Mouse (Mus musculus): ENCODE results near the gene Katnb1.

Gene Katnb1

GRCm38 (mm10) chr8:95084744-95085431 lies 3.9 kb downstream of the Katnb1 start:
- DNase-seq, result no peak

GRCm38 (mm10) chr8:95085432-95086141 lies 4.6 kb downstream of the Katnb1 start:
- DNase-seq, result peak; percentile 58

- no peak for DNase-seq
Measured at GRCm38 (mm10) chr8:95093574-95093973, 12.6 kb downstream of the Katnb1 start.

DNA sequence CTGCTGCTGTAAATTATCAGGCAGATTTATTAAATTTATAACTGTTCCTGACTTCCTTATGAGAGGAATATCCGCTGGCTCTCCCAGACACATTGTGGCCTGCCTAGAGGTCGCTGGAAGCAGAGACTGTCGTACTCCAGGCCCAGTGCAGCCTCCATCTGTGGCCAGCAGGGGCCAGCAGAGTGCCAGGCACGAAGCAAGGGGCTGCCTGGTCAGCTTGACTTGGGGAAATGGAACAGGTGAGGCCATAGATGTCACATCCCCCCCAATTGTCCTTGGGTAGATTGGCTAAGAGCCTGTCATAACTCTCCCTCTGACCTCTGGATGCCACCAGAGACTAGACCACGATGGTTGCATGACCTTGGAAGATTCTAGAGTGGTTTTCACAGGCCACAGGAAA lies 18.0 kb downstream of the Katnb1 start:
- DNase-seq, result peak; percentile 65

- no peak for DNase-seq
Measured at GRCm38 (mm10) chr8:95101972-95102371, 21.0 kb downstream of the Katnb1 start.

DNA sequence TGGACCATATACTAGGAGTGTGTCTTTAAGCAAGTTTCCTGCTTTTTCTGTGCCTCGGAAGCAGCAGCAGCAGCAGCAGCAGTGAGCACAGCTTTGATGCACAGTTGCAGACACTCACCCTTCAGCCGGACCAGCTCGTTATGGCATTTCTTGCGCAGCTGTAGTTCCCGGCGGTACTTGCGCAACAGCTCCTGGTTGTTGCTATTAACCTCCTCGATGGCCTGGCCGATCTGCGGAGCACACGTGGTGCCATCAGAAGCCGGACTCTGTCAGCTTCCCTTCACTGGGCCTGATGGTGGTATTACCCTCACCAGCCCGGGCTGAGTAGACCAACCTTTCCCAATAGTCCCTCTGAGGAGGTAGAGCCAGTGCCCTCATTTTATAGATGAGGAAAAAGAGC lies 26.3 kb downstream of the Katnb1 start:
- no peak for DNase-seq

DNA sequence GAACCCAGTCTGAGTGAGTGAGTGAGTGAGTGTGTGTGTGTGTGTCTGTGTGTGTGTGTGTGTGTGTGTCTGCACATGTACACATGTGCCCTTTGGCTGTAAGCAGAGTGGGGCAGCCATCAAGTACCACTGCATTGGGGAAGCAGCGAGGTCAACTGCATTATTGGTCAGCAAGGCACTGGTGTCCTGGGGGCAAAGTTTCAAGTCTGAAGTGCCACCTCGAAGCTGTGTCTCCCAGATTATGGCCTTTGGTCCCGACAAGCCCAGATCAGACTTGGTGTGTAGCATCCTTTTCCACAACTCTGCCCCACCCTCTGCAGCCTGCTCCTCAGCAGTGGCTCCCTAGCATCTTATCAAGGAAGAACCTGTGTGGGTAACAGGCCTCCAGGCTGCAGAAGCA lies 31.6 kb downstream of the Katnb1 start:
- no peak for DNase-seq

DNA sequence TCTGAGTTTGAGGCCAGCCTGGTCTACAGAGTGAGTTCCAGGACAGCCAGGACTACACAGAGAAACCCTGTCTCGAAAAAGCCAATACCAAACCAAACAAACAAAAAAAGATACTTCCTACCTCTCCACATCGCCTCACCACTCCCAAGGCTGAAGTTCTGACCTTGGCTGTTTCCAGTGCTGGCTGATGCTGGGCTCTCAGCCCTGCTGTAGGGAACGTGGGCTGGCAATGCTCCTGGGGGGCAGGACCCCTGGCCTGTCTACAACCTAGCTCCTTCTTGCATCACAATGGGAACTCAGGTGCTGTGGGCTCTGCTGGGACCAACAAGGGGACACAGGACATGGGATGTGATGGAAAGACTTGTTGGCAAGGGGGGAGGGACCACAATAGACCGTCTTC lies 32.1 kb downstream of the Katnb1 start:
- no peak for DNase-seq

- DNase-seq, result no peak
Measured at GRCm38 (mm10) chr8:95113750-95114149, 32.8 kb downstream of the Katnb1 start.

- no peak for DNase-seq
Measured at GRCm38 (mm10) chr8:95123455-95123854, 42.5 kb downstream of the Katnb1 start.

- no peak for DNase-seq
Measured at GRCm38 (mm10) chr8:95126497-95126896, 45.5 kb downstream of the Katnb1 start.

- no peak for DNase-seq
Measured at GRCm38 (mm10) chr8:95127658-95128057, 46.7 kb downstream of the Katnb1 start.

GRCm38 (mm10) chr8:95128750-95129260 lies 47.8 kb downstream of the Katnb1 start:
- no peak for DNase-seq

DNA sequence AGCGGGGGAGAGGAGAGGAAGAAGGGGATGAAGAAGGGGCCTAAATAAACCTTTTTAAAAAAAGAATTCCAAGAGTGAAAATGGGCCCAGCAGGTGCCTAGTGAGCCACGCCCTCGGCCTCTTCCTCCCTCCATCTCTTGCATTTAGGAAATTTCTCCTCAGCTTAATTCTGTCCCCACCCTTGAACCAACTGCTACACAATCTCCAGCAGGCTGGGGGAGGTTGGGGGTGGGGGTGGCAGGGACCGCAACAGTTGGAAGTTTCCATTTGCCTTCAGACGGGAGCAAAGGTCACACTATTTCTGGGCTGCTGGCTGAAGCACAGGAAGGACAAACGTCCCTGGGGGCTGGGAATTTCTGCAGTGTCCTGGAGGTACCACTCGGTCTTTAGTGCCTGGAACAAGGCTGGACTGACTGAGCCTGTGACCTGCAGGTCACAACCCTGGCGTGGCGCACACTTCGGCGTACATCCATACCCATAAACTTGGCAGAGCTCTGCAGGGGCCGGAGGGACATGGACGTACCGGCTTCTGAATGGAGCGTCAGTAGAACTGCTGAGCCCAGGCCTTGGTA lies 50.1 kb downstream of the Katnb1 start:
- DNase-seq, result peak; percentile 50

DNA sequence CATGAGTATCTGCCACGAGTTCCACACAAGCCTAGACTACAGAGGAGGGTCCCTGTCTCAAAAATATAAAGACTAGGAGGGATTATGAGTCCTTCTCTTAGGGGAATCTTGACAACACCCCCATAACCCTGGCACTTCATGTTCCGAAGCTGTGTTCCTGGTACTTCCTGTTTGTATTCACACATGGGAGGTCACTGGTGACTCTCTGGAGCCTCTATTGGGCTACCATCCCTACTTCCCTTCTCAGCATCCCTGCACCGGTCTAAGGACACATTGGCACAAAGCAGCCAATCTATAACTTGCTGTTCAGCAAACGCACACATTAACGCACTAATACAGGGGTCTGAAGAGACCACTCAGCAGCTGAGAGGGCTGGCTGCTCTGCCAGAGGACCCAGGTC lies 51.0 kb downstream of the Katnb1 start:
- no peak for DNase-seq

DNA sequence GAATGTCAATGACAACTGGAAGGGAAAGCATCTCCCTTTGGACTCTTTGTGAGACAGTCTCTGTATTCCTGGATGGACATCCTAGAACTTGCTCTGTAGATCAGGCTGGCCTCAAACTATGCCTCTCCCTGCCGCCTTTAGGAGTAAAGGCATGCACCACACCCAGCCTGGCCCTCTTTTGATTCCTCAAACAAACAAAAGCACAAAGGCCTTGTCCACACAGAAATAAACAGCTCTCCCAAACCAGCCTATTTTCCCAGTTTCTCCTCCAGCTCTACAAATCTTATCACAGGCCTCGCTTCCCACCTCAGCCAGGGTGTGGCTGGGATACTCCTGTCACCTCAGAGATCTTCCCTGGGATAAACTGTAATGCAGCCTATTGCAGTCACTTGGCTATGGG lies 53.2 kb downstream of the Katnb1 start:
- no peak for DNase-seq

DNA sequence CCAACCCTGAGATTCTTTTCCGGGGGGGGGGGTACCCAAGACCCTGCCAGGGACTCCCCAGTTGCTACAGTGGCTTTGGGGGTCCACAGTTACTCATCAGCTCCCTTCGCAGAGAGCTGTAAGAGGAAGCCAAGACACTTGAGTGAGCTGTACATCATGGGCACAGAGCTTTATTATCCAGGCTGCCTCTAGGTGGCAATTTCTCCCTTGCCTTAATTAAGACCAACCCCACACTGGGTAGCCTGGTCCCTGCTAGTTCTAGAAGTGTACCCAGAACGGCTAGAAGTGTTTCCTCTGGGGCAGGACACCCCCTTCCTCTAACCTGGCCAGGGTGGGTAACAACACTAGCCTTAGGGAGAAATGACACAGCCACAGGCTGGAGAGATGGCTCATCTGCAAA lies 54.3 kb downstream of the Katnb1 start:
- DNase-seq, result no peak

DNA sequence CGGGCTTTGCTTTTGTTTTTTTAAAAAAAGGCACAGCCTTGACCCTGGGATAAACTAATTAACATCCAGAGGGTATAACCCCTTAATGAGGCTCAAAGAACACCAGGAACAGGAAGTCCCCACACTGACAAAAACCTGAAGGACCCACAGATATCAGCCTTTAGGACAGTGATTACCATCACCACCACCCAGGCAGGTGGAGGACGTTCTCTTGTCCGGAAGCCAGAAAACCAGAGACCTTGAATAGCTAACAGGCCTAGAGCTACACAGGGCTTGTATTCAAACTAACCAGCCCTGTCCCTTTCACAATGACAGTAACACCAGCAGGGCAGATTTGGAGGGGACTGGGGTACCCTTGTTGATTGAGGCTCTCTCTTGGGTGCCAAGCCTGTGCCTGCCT lies 55.2 kb downstream of the Katnb1 start:
- DNase-seq, result no peak

DNA sequence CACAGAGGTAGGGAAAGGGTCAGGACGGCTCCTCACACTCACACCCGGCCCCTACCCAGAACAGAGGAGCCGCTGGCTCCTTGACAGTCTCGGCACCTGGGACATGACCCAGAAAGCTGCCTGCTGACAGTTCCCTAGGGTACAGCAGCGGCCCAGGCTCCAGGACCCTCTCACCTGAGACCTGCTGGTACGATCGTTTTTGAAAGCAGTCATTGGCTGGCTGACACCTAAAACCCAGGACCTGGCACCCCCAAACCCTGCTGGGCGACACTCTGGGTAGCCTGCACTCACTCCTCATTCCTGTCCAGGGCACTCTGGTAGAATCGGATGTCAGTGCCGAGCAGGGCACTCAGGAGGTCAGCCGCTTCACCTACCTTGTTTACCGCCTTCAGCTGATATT lies 56.2 kb downstream of the Katnb1 start:
- no peak for DNase-seq

GRCm38 (mm10) chr8:95137641-95138098 lies 56.7 kb downstream of the Katnb1 start:
- DNase-seq, result peak; percentile 48

GRCm38 (mm10) chr8:95138341-95139050 lies 57.5 kb downstream of the Katnb1 start:
- DNase-seq, result no peak

DNA sequence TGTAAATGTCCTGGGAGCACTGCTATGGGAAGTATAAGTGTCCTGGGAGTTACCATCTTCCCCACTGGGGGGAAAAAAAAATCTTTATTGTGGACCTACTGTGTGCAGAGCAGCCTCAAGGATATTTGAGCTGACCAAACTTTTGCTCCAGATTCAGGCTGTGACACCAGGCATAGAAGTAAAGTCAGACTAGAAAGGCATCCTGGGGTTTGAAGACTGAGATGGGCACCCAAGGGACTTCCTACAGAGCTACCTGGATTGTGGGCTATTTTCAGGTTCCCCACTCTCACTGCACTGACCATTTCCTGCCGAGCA lies 58.0 kb downstream of the Katnb1 start:
- no peak for DNase-seq

DNA sequence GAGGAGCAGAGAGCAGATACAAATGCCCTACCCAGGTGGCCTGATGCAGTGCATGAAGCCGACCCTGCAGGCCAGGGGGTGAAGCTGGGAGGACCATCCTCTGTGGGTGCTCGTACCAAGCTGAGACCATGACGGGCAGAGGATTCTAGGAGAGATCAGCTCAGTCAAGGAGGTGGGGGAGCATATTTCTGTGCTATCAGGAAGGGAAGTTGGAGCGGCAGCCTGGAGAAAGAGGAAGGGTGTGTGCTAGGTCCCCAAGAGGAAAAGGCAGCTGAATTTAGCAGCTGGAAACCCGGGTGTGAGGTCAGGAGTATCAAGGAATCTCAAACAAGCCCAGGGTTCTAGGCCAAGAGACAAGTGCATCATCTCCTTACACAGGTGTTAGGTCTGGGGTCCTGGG lies 59.6 kb downstream of the Katnb1 start:
- DNase-seq, result no peak

DNA sequence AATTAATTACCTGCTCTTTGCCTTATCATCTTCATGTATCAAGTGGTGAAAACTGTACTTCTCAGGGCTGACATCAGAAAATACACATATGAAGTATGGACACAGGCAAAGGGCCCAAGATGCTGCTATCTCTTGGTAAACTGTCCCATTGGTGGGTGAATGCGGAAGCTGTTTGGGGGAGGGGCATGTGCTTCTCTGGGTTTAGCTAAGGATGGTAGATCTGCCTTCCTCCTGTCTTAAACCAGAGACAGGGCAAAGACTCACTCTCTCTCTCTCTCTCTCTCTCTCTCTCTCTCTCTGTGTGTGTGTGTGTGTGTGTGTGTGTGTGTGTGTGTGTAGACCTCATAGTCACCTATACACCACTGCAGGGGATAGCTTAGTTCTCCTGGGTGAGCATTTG lies 60.0 kb downstream of the Katnb1 start:
- DNase-seq, result no peak
